Mouse (Mus musculus): ENCODE data around the gene Tfpi.

GRCm38 (mm10) chr2:84429724-84430123, 46.9 kb downstream of the Tfpi start:
- TF ChIP-seq CTCF (IDR thresholded peaks at IDR 0.05; ENCODE audit: control insufficient read depth, insufficient read depth, low read length) (0 out of 2 replicates have a peak, but pooled peaks have one; percentile 26), POLR2A (IDR thresholded peaks at IDR 0.05; ENCODE audit: borderline replicate concordance, control insufficient read depth, low read depth, low read length) (no peak)

Measured in bone marrow, adult 2 months (tissue).